Mouse (Mus musculus) lung, embryonic 14.5 days (tissue): ENCODE measurements at regions not wholly inside any gene's neighbourhood (a gene's known extent, or its start where the extent isn't known, plus 50 kb on each side); places are given as distances from the start of the nearest gene placed in this dataset.

Experiments
- ATAC-seq: fragments of 200-750 bp; cut with Nextera tagmentation; 2 replicates; pipeline ENCODE4 v1.8.0; 2017; ENCODE audit warnings: mild to moderate bottlenecking, moderate TSS enrichment, moderate library complexity; ENCODE audit not compliant: insufficient read depth
- DNase-seq: peaks from one replicate; pipeline ENCODE4 v3.0.0-alpha.2; 2015
- H3K27ac ChIP-seq: fragments of 300-500 bp; sonication (generic); 2 replicates; pipeline ENCODE4 v1.5.1; 2014; ENCODE audit warnings: low read depth, mild to moderate bottlenecking, moderate library complexity
- H3K27me3 ChIP-seq: fragments of 300-500 bp; sonication (generic); 2 replicates; pipeline ENCODE4 v1.6.1; 2014; ENCODE audit warnings: low read length, control low read depth; ENCODE audit not compliant: insufficient read depth
- H3K36me3 ChIP-seq: fragments of 300-500 bp; sonication (generic); 2 replicates; pipeline ENCODE4 v1.6.1; 2014; ENCODE audit warnings: control low read depth; ENCODE audit not compliant: insufficient read depth
- H3K4me1 ChIP-seq: fragments of 300-500 bp; sonication (generic); 2 replicates; pipeline ENCODE4 v1.6.1; 2014; ENCODE audit warnings: antibody characterized with exemption, control low read depth; ENCODE audit not compliant: insufficient read depth
- H3K4me2 ChIP-seq: fragments of 300-500 bp; sonication (generic); 2 replicates; pipeline ENCODE4 v1.6.1; 2014; ENCODE audit warnings: mild to moderate bottlenecking
- H3K4me3 ChIP-seq: fragments of 300-500 bp; sonication (generic); 2 replicates; pipeline ENCODE4 v1.5.1; 2014; ENCODE audit warnings: low read depth, low read length
- H3K9ac ChIP-seq: fragments of 300-500 bp; sonication (generic); 2 replicates; pipeline ENCODE4 v1.6.1; 2014
- H3K9me3 ChIP-seq: fragments of 300-500 bp; sonication (generic); 2 replicates; pipeline ENCODE4 v1.6.1; 2016; ENCODE audit warnings: low read depth, low read length, control low read depth
- CTCF ChIP-seq: IDR thresholded peaks from 2 replicates; pipeline ENCODE4 v1.5.1; 2016; ENCODE audit warnings: antibody characterized with exemption, low read depth
- WGBS: fragments of 180-500 bp; shearing (Covaris S2); extraction: QIAGEN DNeasy Blood & Tissue Kit; methylation state at CpG from one replicate; pipeline ENCODE4 v1.1.7; 2014; 5-methylcytosine and 5-hydroxymethylcytosine counted together

- DNase-seq (no peak), ATAC-seq (no peak)
- TF ChIP-seq CTCF: no peak
- no peak overlapping the region for H3K4me2 ChIP-seq
- H3K4me1 ChIP-seq: no peaks in the 10 kb centered on the region
- H3K9ac ChIP-seq: no peak overlapping the region
- no peaks in the 10 kb centered on the region for H3K27me3 ChIP-seq
- 70% methylated on average over 9 of the region's 9 CpGs for WGBS
- no peak overlapping the region for H3K27ac ChIP-seq
- no peaks in the 10 kb centered on the region for H3K36me3 ChIP-seq
- H3K4me3 ChIP-seq: no peak overlapping the region
- no peaks in the 10 kb centered on the region for H3K9me3 ChIP-seq
Measured at GRCm38 (mm10) chr1:177568056-177568816, 126.1 kb downstream of the Zbtb18 start.

- Histone ChIP-seq H3K27me3 (no peaks in the 10 kb centered on the region), H3K36me3 (no peaks in the 10 kb centered on the region), H3K27ac (no peak overlapping the region), H3K4me3 (no peak overlapping the region), H3K9ac (no peak overlapping the region), H3K4me1 (no peaks in the 10 kb centered on the region), H3K4me2 (no peak overlapping the region), H3K9me3 (no peaks in the 10 kb centered on the region)
- DNase-seq (no peak), ATAC-seq (no peak)
- no peak for TF ChIP-seq CTCF
- WGBS: 83% methylated on average over 6 of the region's 6 CpGs
Measured at GRCm38 (mm10) chr1:177569572-177569971, 127.4 kb downstream of the Zbtb18 start.

- H3K27ac ChIP-seq: no peak overlapping the region
- H3K4me1 ChIP-seq: no peaks in the 10 kb centered on the region
- no peaks in the 10 kb centered on the region for H3K36me3 ChIP-seq
- H3K4me3 ChIP-seq: no peak overlapping the region
- no peak for DNase-seq
- 80% methylated on average over 17 of the region's 17 CpGs for WGBS
- no peak for TF ChIP-seq CTCF
- H3K9ac ChIP-seq: no peak overlapping the region
- no peaks in the 10 kb centered on the region for H3K9me3 ChIP-seq
- no peak for ATAC-seq
- H3K4me2 ChIP-seq: no peak overlapping the region
- no peaks in the 10 kb centered on the region for H3K27me3 ChIP-seq
Measured at GRCm38 (mm10) chr1:177573017-177573725, 131.0 kb downstream of the Zbtb18 start.

- 65% methylated on average over 4 of the region's 4 CpGs for WGBS
- no peak overlapping the region for H3K4me3 ChIP-seq
- no peak for TF ChIP-seq CTCF
- H3K4me1 ChIP-seq: no peaks in the 10 kb centered on the region
- H3K27ac ChIP-seq: no peak overlapping the region
- H3K27me3 ChIP-seq: no peaks in the 10 kb centered on the region
- ATAC-seq (no peak), DNase-seq (no peak)
- no peaks in the 10 kb centered on the region for H3K36me3 ChIP-seq
- no peak overlapping the region for H3K9ac ChIP-seq
- H3K9me3 ChIP-seq: no peaks in the 10 kb centered on the region
- H3K4me2 ChIP-seq: no peak overlapping the region
Measured at GRCm38 (mm10) chr1:177573781-177574180, 131.6 kb downstream of the Zbtb18 start.

GRCm38 (mm10) chr1:177574312-177574711 lies 132.2 kb downstream of the Zbtb18 start:
- Histone ChIP-seq H3K4me3 (no peak overlapping the region), H3K36me3 (no peaks in the 10 kb centered on the region), H3K4me1 (no peaks in the 10 kb centered on the region), H3K9ac (no peak overlapping the region), H3K27ac (no peak overlapping the region), H3K27me3 (no peaks in the 10 kb centered on the region), H3K9me3 (no peaks in the 10 kb centered on the region), H3K4me2 (no peak overlapping the region)
- no peak for TF ChIP-seq CTCF
- ATAC-seq: no peak
- 74% methylated on average over 7 of the region's 7 CpGs for WGBS
- DNase-seq: no peak

- Histone ChIP-seq H3K9me3 (peaks cover 6% of the 10 kb centered on the region; the same call in 1 of the 2 replicates), H3K4me3 (no peak overlapping the region), H3K9ac (no peak overlapping the region), H3K27ac (no peak overlapping the region), H3K4me2 (no peak overlapping the region), H3K27me3 (no peaks in the 10 kb centered on the region), H3K4me1 (no peaks in the 10 kb centered on the region), H3K36me3 (no peaks in the 10 kb centered on the region)
- peak; percentile 93 for ATAC-seq
- TF ChIP-seq CTCF: no peak
- DNase-seq: peak; percentile 54
- WGBS: 35% methylated on average over 5 of the region's 5 CpGs
Measured at GRCm38 (mm10) chr1:177584302-177584886, 142.2 kb downstream of the Zbtb18 start.

GRCm38 (mm10) chr1:177585320-177585719 lies 143.2 kb downstream of the Zbtb18 start:
- Histone ChIP-seq H3K9ac (no peak overlapping the region), H3K27me3 (no peaks in the 10 kb centered on the region), H3K9me3 (peaks cover 6% of the 10 kb centered on the region; the same call in 1 of the 2 replicates), H3K4me1 (no peaks in the 10 kb centered on the region), H3K4me3 (no peak overlapping the region), H3K4me2 (no peak overlapping the region), H3K27ac (no peak overlapping the region), H3K36me3 (no peaks in the 10 kb centered on the region)
- 69% methylated on average over 2 of the region's 2 CpGs for WGBS
- DNase-seq (no peak), ATAC-seq (no peak)
- TF ChIP-seq CTCF: no peak
